Mouse (Mus musculus) neural tube, embryonic 10.5 days (tissue): ENCODE results near the gene Olfr1406.
"Not testable (repeated sequence)": the region's sequence is repeated elsewhere in the genome, so short reads cannot be mapped to it uniquely, and the experiment has no call there.

Experiments
- DNase-seq: peaks from one replicate; pipeline ENCODE4 v3.0.0-alpha.2; 2017; ENCODE audit warnings: low spot score; ENCODE audit errors: extremely low spot score

Olfr1406 gene

DNA sequence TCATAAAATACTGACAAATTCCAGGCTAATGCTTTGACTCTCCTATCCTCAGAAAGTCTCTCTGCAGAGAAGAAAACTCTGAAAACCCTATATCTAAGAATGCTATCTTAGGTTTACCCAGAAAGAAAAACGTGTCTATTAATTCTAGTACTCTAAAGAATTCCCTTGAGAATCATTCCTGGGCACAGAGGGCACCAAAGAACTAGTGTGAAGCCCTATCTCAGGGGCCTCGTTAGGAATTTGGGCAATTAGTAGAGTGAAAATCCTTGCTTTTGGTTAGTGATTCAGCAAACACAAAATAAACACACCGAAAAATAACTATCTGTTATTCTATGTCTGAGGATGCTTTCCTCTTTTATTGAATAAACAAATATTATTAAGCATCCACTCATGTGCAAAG, at the start of gene Olfr1406:
Gene Olfr1406 (minus strand): TSS at position 101 of the 400 bp plus-strand sequence.
- no peak for DNase-seq

DNA sequence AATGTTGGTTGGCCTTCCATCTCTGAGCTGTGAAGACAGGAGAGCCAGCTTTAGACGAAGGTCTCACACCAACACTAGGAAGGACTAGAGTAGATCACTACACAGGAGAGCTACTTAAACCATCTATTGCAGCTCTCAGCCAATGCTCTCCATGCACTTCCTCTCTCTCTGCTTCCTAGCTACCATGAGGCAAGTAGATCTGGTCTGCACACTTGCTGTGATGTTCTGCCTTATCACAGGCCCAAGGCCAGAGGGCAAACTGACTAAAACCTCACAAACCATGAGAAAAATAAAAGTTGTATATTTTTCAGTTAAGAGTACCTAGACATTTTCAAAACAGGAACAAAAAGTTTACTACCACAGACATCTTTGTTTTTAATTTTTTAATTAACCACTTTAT, 46.6 kb upstream of the Olfr1406 start:
- DNase-seq: not testable (repeated sequence)

- DNase-seq: no peak
These were observed 36.6 kb upstream of the Olfr1406 start, which contains the start of gene Fcer1a for GRCm38 (mm10) chr1:173227081-173227480. Gene Fcer1a (minus strand): TSS chr1:173227214.

DNA sequence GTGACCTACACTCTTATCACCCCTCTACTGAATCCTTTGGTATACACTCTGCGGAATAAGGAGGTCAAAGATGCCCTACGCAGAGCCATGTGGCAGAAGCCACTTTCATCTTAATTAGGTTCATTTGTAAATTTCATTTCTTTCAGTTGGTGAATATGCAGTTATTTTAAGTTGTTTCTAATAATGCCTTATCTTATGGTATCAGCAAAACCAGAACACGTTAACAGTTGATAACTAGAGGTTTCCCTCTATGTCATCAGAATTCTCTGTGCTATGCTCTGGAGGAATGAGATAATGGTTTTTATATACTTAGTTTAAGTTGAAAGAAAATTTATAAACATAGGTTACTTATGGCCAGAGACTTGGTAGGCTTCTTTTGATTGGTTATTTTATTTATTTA, 26.0 kb upstream of the Olfr1406 start:
- DNase-seq: no peak

DNA sequence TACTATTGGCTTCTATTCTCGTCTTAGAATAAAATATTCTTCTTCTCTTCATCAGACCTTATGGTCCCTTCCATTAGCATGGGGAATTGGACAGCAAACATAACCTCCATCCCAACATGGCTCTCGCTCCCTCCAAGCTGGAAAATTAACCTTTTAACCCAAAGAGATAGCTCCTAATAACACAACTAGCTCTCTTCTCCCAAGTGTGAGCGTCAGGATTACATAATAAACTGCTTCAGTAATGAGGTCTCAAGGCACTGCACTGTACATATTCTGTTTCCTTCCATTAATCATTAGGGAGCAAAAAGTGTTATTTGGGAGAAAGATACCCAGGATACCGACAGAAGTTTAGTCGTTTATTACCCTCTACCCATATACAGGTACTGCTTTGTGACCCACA, 21.7 kb upstream of the Olfr1406 start, which contains the start of gene Olfr1404:
Gene Olfr1404 (plus strand): TSS at position 301 of the 400 bp plus-strand sequence.
- DNase-seq: no peak

- DNase-seq: no peak
These were observed 7.1 kb upstream of the Olfr1406 start, which contains the start of gene Olfr218 for GRCm38 (mm10) chr1:173197508-173197907. Gene Olfr218 (plus strand): TSS chr1:173197808.

DNA sequence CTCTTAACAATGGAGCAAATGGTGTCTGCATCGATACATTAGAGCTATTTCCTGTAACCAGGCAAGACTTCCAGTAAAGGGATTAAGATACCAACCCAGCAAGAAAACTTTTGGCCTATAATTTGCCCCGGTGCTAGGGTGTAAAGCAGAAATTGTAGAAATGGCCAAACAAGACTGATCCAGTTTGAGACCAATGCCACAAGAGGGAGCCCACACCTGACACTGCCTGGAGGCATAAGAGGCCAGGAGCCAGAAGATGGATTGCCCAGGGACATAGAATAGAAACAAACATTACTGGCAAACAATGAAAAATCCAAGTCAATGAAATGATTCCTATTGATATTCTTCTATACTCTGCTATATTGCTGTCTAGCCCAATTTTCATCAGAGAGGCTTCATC, 5.9 kb upstream of the Olfr1406 start:
- no peak for DNase-seq

DNA sequence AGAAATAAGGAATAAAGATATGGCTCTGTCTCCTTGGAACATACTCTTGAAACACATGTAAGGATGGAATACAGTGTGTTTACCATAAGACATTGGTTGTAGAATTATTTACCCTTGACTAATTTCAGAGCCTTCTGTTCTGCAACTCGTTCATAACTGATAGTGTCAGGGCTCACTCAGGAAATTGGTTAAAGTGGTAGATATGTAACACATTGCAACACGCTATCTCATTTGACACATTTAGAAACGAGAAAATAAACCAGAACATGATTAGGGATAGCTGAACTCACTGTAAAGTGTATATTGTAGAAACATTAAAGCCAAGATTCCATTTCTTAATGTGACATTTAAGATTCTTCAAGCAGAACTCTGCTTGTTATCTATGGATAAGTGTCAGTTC, 1.6 kb upstream of the Olfr1406 start:
- DNase-seq: no peak

GRCm38 (mm10) chr1:173174154-173174842, 16.1 kb downstream of the Olfr1406 start:
- DNase-seq: no peak

- no peak for DNase-seq
These were observed 53.2 kb downstream of the Olfr1406 start, which contains the start of gene Olfr1408 for GRCm38 (mm10) chr1:173137274-173137673. Gene Olfr1408 (minus strand): TSS chr1:173137374.
